Mouse (Mus musculus): ENCODE measurements around the gene Enthd1.

DNA sequence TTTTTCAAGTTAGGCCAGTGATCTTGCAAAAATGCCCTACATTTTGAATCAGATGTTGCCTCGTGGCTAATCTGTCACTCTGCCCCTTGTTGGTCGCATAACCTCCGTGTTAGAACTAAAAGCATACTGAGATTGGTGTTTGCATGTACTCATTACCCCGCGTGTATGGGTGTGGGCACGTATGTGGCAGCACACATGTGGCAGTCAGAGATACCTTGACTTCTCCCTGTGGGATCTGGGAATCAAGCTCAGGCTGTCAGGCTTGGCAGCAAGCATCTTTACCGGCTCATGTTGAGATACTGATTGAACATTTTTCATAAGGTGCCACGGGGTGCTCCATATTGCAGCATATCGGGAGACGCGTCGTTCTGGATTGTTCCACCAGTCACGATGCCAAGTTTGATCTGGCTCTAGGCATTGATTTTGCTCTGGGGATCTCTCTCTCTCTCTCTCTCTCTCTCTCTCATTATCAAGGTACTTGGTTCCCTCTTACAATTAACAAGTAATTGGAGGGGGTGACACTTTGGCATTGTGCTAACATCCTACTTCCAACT lies 10.9 kb upstream of the Enthd1 start:
- no peak for TF ChIP-seq CTCF (IDR thresholded peaks at IDR 0.05; ENCODE audit: extremely low read depth, insufficient read depth, insufficient read length, insufficient replicate concordance)
- TF ChIP-seq POLR2A (IDR thresholded peaks at IDR 0.05; ENCODE audit: low read depth, low read length), result no peak

All from spleen, adult 2 months (tissue).